Mouse (Mus musculus): ENCODE results near the gene Olfr1247.

- TF ChIP-seq CTCF (conservative IDR thresholded peaks at IDR 0.05; ENCODE audit: low read length) = no peak
- TF ChIP-seq POU5F1 (IDR thresholded peaks at IDR 0.05; ENCODE audit: borderline replicate concordance, low read length) = no peak
- TF ChIP-seq NANOG (IDR thresholded peaks at IDR 0.05; ENCODE audit: borderline replicate concordance, low read length) = no peak
Observed at GRCm38 (mm10) chr2:89578347-89578746, 35.6 kb downstream of the Olfr1247 start, which contains the start of gene Olfr1245.
